Mouse (Mus musculus) thymus, postnatal 36 days (tissue): ENCODE data around the gene Cst8.
"Not testable (repeated sequence)": the region's sequence is repeated elsewhere in the genome, so short reads cannot be mapped to it uniquely, and the experiment has no call there.

Source experiments
- DNase-seq, 2 experiments: peaks; one replicate each; pipeline ENCODE4 v3.0.0; 2022; ENCODE audit warnings: mixed read lengths in 2 of 2

The Cst8 gene

GRCm38 (mm10) chr2:148798485-148798884 is at the start of gene Cst8:
Cst8 (plus strand) TSS chr2:148798785.
- DNase-seq, result no peak

- DNase-seq, result no peak
Measured at GRCm38 (mm10) chr2:148750058-148750457, 48.5 kb upstream of the Cst8 start, which contains the start of gene Cstl1. Cstl1 (plus strand) TSS chr2:148750358.

- DNase-seq, result peak; percentile 26 to 36
Measured at GRCm38 (mm10) chr2:148751893-148752813, 46.4 kb upstream of the Cst8 start.

GRCm38 (mm10) chr2:148754310-148754846 is 44.2 kb upstream of the Cst8 start:
- no peak for DNase-seq

- DNase-seq, result no peak
Measured at GRCm38 (mm10) chr2:148763648-148764388, 34.8 kb upstream of the Cst8 start.

GRCm38 (mm10) chr2:148771397-148771796 is 27.2 kb upstream of the Cst8 start, which contains the start of gene Cst11:
Cst11 (minus strand) TSS chr2:148771497.
- DNase-seq, result not testable (repeated sequence)

GRCm38 (mm10) chr2:148781709-148782108 is 16.9 kb upstream of the Cst8 start, which contains the start of gene 8030411F24Rik:
8030411F24Rik (plus strand) TSS chr2:148782009.
- no peak for DNase-seq

GRCm38 (mm10) chr2:148789142-148789541 is 9.4 kb upstream of the Cst8 start, which contains the start of gene Cst12:
Cst12 (plus strand) TSS chr2:148789361.
- DNase-seq, result no peak

GRCm38 (mm10) chr2:148801491-148801921 is 2.9 kb downstream of the Cst8 start:
- no peak for DNase-seq

- DNase-seq, result no peak
Measured at GRCm38 (mm10) chr2:148806696-148807095, 8.1 kb downstream of the Cst8 start.

- no peak for DNase-seq
Measured at GRCm38 (mm10) chr2:148819909-148820308, 21.3 kb downstream of the Cst8 start, which contains the start of gene Cst13. Cst13 (plus strand) TSS chr2:148820081.

- DNase-seq, result no peak
Measured at GRCm38 (mm10) chr2:148825986-148826385, 27.4 kb downstream of the Cst8 start.

- DNase-seq, result no peak
Measured at GRCm38 (mm10) chr2:148834912-148835311, 36.3 kb downstream of the Cst8 start, which contains the start of gene Cst9. Cst9 (plus strand) TSS chr2:148835147.

- DNase-seq, result no peak
Measured at GRCm38 (mm10) chr2:148838075-148838777, 39.6 kb downstream of the Cst8 start.

GRCm38 (mm10) chr2:148839224-148839623 is 40.6 kb downstream of the Cst8 start:
- DNase-seq, result no peak

GRCm38 (mm10) chr2:148851116-148851906 is 52.7 kb downstream of the Cst8 start:
- peak; percentile 11 to 42 for DNase-seq
